10 mouse cellular contexts compared by ENCODE assay signal in genomic region chr14:21136906-21137305, GRCm38 (mm10).
A peak's percentile ranks its signal among the peaks of the same experiment; 100 is the strongest.
DNase-seq lines count a peak whose midpoint lies in the region; ATAC-seq and TF ChIP-seq lines count a peak whose summit lies in the region.
"Had no signal": no experiment of that assay in that cellular context is flagged by ENCODE, and none has a peak within 500 bp of the region (broad histone marks: within the 10 kb centered on the region; RNA-seq: fewer than 3 reads in every experiment).

No protein-coding gene starts in this region.

- H3K4me1 ChIP-seq in G1E (ENCODE audit: insufficient read depth, low read depth, low read length) = peaks cover 8% of the 10 kb centered on the region
- no peaks in the 10 kb centered on the region for H3K4me1 ChIP-seq in forebrain, embryonic 14.5 days (ENCODE audit: control insufficient read depth, insufficient read depth, low read length)
- H3K4me1 ChIP-seq in intestine, postnatal 0 days (replicated peaks; ENCODE audit: control insufficient read depth, insufficient read depth, low read length) = no peaks in the 10 kb centered on the region
- peaks cover 10% of the 10 kb centered on the region for H3K4me1 ChIP-seq in liver, adult 2 months (ENCODE audit: control insufficient read depth, insufficient read depth, low read length)
- H3K4me1 ChIP-seq: limb, embryonic 12.5 days; stomach, embryonic 15.5 days had no signal

- peak; percentile 80 for TF ChIP-seq CTCF in G1E (IDR thresholded peaks at IDR 0.05; ENCODE audit: low read depth, low read length)
- TF ChIP-seq CTCF in intestine, postnatal 0 days (IDR thresholded peaks at IDR 0.05; ENCODE audit: low read depth) = peak; percentile 95
- TF ChIP-seq CTCF in liver, adult 2 months (IDR thresholded peaks at IDR 0.05; ENCODE audit: low read depth, low read length) = peak; percentile 66

- WGBS in forebrain, embryonic 14.5 days = 31% methylated on average over 1 of the region's 1 CpGs
- WGBS in intestine, postnatal 0 days = 51% methylated on average over 1 of the region's 1 CpGs
- WGBS in liver, adult 2 months = 70% methylated on average over 1 of the region's 1 CpGs

- H3K79me2 ChIP-seq in liver, adult 2 months (ENCODE audit: control insufficient read depth, insufficient read depth, low read length) = peaks cover 27% of the 10 kb centered on the region

- H3K27me3 ChIP-seq in G1E (ENCODE audit: insufficient read depth, low read length) = no peaks in the 10 kb centered on the region
- no peaks in the 10 kb centered on the region for H3K27me3 ChIP-seq in forebrain, embryonic 14.5 days (replicated peaks; ENCODE audit: control insufficient read depth, insufficient read depth, low read length)
- H3K27me3 ChIP-seq in intestine, postnatal 0 days (replicated peaks; ENCODE audit: control insufficient read depth, insufficient read depth, low read length) = no peaks in the 10 kb centered on the region
- H3K27me3 ChIP-seq in liver, adult 2 months (ENCODE audit: control insufficient read depth, insufficient read depth, low read length) = no peaks in the 10 kb centered on the region
- H3K27me3 ChIP-seq: limb, embryonic 12.5 days; stomach, embryonic 15.5 days had no signal

- DNase-seq in adrenal gland, adult 18-20 months (ENCODE audit: low spot score in 2 of 2) = peak; percentile 35 to 54
- DNase-seq in adrenal gland, postnatal 4 days (ENCODE audit: low spot score in 2 of 2) = no peak
- peak; percentile 24 for DNase-seq in G1E (ENCODE audit: low spot score)
- peak; percentile 46 for DNase-seq in cerebellum, adult 11-12 months
- peak; percentile 94 for DNase-seq in forebrain, embryonic 14.5 days (ENCODE audit: low spot score)
- peak; percentile 72 for DNase-seq in liver, adult 2 months (ENCODE audit: extremely low read depth, low read depth, low spot score)

- H3K36me3 ChIP-seq in G1E (replicated peaks) = peaks cover 40% of the 10 kb centered on the region
- H3K36me3 ChIP-seq in forebrain, embryonic 14.5 days (ENCODE audit: control insufficient read depth, insufficient read depth, low read length) = no peaks in the 10 kb centered on the region
- H3K36me3 ChIP-seq in intestine, postnatal 0 days (ENCODE audit: control insufficient read depth, insufficient read depth) = no peaks in the 10 kb centered on the region
- peaks cover 19% of the 10 kb centered on the region for H3K36me3 ChIP-seq in liver, adult 2 months (ENCODE audit: control insufficient read depth, insufficient read depth, low read length)
- H3K36me3 ChIP-seq: limb, embryonic 12.5 days; stomach, embryonic 15.5 days had no signal

- H3K9me3 ChIP-seq in G1E (replicated peaks) = no peaks in the 10 kb centered on the region
- no peaks in the 10 kb centered on the region for H3K9me3 ChIP-seq in forebrain, embryonic 14.5 days (replicated peaks; ENCODE audit: control insufficient read depth, low read length)
- H3K9me3 ChIP-seq in intestine, postnatal 0 days (ENCODE audit: control insufficient read depth) = no peaks in the 10 kb centered on the region
- H3K9me3 ChIP-seq: limb, embryonic 12.5 days; stomach, embryonic 15.5 days had no signal

- no peak for TF ChIP-seq POLR2A in liver, adult 2 months (IDR thresholded peaks at IDR 0.05; ENCODE audit: extremely low read depth, insufficient read depth, low read length)

- no peak for ATAC-seq in G1E (ENCODE audit: extremely low read depth, insufficient number of reproducible peaks, low FRiP score, poor library complexity, severe bottlenecking)
- peak; percentile 83 for ATAC-seq in forebrain, embryonic 14.5 days
- no peak for ATAC-seq in intestine, postnatal 0 days
- ATAC-seq in neutrophil, adult 5-6 weeks (ENCODE audit: extremely low read depth, insufficient number of reproducible peaks, low FRiP score, poor library complexity, severe bottlenecking) = peak; percentile 79

- H3K4me2 ChIP-seq in forebrain, embryonic 14.5 days (ENCODE audit: low read length) = no peak overlapping the region
- H3K4me2 ChIP-seq in intestine, postnatal 0 days (replicated peaks; ENCODE audit: low read depth) = no peak overlapping the region
- H3K4me2 ChIP-seq: limb, embryonic 12.5 days; stomach, embryonic 15.5 days had no signal

- no peak overlapping the region for H3K9ac ChIP-seq in forebrain, embryonic 14.5 days (ENCODE audit: low read length)
- no peak overlapping the region for H3K9ac ChIP-seq in intestine, postnatal 0 days (ENCODE audit: low read depth, low read length)
- no peak overlapping the region for H3K9ac ChIP-seq in liver, adult 2 months (ENCODE audit: low read depth, low read length)
- H3K9ac ChIP-seq: limb, embryonic 12.5 days; stomach, embryonic 15.5 days had no signal

- H3K4me3 ChIP-seq in G1E (ENCODE audit: low read depth, low read length) = no peak overlapping the region
- no peak overlapping the region for H3K4me3 ChIP-seq in forebrain, embryonic 14.5 days (ENCODE audit: low read depth, low read length)
- H3K4me3 ChIP-seq in intestine, postnatal 0 days (ENCODE audit: low read depth, low read length) = no peak overlapping the region
- H3K4me3 ChIP-seq in liver, adult 2 months (ENCODE audit: insufficient read depth, low read depth, low read length) = no peak overlapping the region
- H3K4me3 ChIP-seq: limb, embryonic 12.5 days; stomach, embryonic 15.5 days had no signal

- H3K27ac ChIP-seq in forebrain, embryonic 14.5 days (ENCODE audit: low read depth, low read length) = no peak overlapping the region
- no peak overlapping the region for H3K27ac ChIP-seq in intestine, postnatal 0 days (ENCODE audit: low read depth, low read length)
- H3K27ac ChIP-seq in liver, adult 2 months (replicated peaks; ENCODE audit: insufficient read depth, low read depth, low read length) = no peak overlapping the region
- H3K27ac ChIP-seq: limb, embryonic 12.5 days; stomach, embryonic 15.5 days had no signal

Comparison
In these comparisons a context has a peak if more than half of its experiments do, and no peak if none do; other contexts are left out.
1. DNase-seq: peak in adrenal gland, adult 18-20 months (2 of 2), G1E (single experiment), cerebellum, adult 11-12 months (single experiment), forebrain, embryonic 14.5 days (single experiment) and liver, adult 2 months (single experiment); none in adrenal gland, postnatal 4 days (0 of 2).
2. ATAC-seq: peak in forebrain, embryonic 14.5 days (single experiment) and neutrophil, adult 5-6 weeks (single experiment); none in G1E (single experiment) and intestine, postnatal 0 days (single experiment).
3. Peak in every context shown above with its lines, with median percentiles within 50 percentile points of each other: CTCF ChIP-seq.